2 mouse cellular contexts compared by ENCODE assay signal in genomic region chr1:171077192-171077591, GRCm38 (mm10). TPM values are rescaled to one million over a fixed set of nuclear protein-coding genes. Genes with fewer than 3 reads are reported as not detected.
"Had no signal": no experiment of that assay in that cellular context is flagged by ENCODE, and none has a peak within 500 bp of the region (broad histone marks: within the 10 kb centered on the region; RNA-seq: fewer than 3 reads in every experiment).

No protein-coding gene starts in this region.

RNA-seq across cellular contexts. Expression of gene Fcgr3, which starts 12.5 kb away (rescaled TPM):
- polyA plus RNA-seq: erythroblast, embryonic 14.5 days had no signal

RNA-seq across cellular contexts. Expression of gene Fcgr4, which starts 58.5 kb away (rescaled TPM):
- polyA plus RNA-seq: erythroblast, embryonic 14.5 days; forebrain, embryonic 13.5 days had no signal
